Mouse (Mus musculus): Measurements from ENCODE around the gene Hemk1. TPM values are rescaled to one million over a fixed set of nuclear protein-coding genes. Genes with fewer than 3 reads are reported as not detected.

Hemk1 gene
- polyA plus RNA-seq, 1 experiment from 2014 or later, result 11.4 TPM

- no peak overlapping the region for H3K4me2 ChIP-seq
- H3K9ac ChIP-seq, result no peak overlapping the region
- H3K27me3 ChIP-seq (replicated peaks), result no peaks in the 10 kb centered on the region
- H3K36me3 ChIP-seq, result 0 out of 2 replicates have a peak, but pooled peaks cover 8% of the 10 kb centered on the region
- H3K4me1 ChIP-seq, result peaks cover 39% of the 10 kb centered on the region
- H3K4me3 ChIP-seq, result no peak overlapping the region
- H3K9me3 ChIP-seq, result no peaks in the 10 kb centered on the region
- no peak for ATAC-seq (ENCODE audit: extremely low read depth, insufficient number of reproducible peaks, low FRiP score, low TSS enrichment)
- WGBS, result 55% methylated on average over 4 of the region's 4 CpGs
- H3K27ac ChIP-seq (replicated peaks), result no peak overlapping the region
These were observed 13.2 kb downstream of the Hemk1 start for GRCm38 (mm10) chr9:107324799-107325561.

GRCm38 (mm10) chr9:107323558-107323957 is 14.6 kb downstream of the Hemk1 start:
- Histone ChIP-seq H3K4me2 (no peak overlapping the region), H3K4me1 (peaks cover 39% of the 10 kb centered on the region), H3K9me3 (no peaks in the 10 kb centered on the region), H3K36me3 (0 out of 2 replicates have a peak, but pooled peaks cover 8% of the 10 kb centered on the region), H3K27ac (replicated peaks) (peak overlapping the region; percentile 42), H3K9ac (no peak overlapping the region), H3K4me3 (no peak overlapping the region), H3K27me3 (replicated peaks) (no peaks in the 10 kb centered on the region)
- ATAC-seq (ENCODE audit: extremely low read depth, insufficient number of reproducible peaks, low FRiP score, low TSS enrichment), result no peak
- WGBS, result 37% methylated on average over 6 of the region's 6 CpGs

DNA sequence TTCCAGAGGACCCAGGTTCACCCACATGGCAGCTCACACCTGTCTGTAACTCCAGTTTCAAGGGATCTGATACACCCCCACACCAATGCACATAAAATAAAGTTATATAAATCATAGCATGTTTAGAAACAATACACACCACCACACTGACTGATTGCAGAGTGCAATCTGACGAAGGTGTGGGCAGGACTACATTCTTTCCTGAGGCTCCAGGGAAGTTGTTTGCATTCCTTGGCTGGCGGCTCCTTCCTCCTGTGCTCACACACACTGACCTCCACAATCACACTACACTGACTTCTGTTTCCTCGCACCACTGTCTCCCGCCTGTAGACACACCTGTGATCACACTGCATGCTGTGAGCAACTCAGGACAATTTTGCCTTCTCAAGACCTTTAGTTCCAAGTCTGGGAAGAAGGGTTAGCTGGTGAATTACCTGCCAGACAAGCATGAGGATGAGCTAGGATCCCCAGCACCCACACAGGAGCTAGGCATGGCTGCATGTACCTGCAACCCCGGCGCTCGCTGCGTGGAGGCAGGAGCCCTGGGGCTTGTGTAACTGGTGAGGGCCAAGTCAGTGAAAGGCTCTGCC is 15.6 kb downstream of the Hemk1 start:
- Histone ChIP-seq H3K4me1 (peaks cover 36% of the 10 kb centered on the region), H3K27ac (replicated peaks) (no peak overlapping the region), H3K9ac (no peak overlapping the region), H3K4me3 (no peak overlapping the region), H3K27me3 (replicated peaks) (no peaks in the 10 kb centered on the region), H3K4me2 (no peak overlapping the region), H3K36me3 (no peaks in the 10 kb centered on the region), H3K9me3 (no peaks in the 10 kb centered on the region)
- no peak for ATAC-seq (ENCODE audit: extremely low read depth, insufficient number of reproducible peaks, low FRiP score, low TSS enrichment)
- WGBS, result 67% methylated on average over 8 of the region's 8 CpGs

- Histone ChIP-seq H3K4me2 (no peak overlapping the region), H3K36me3 (no peaks in the 10 kb centered on the region), H3K9me3 (no peaks in the 10 kb centered on the region), H3K9ac (no peak overlapping the region), H3K27me3 (replicated peaks) (no peaks in the 10 kb centered on the region), H3K4me1 (peaks cover 14% of the 10 kb centered on the region), H3K4me3 (no peak overlapping the region), H3K27ac (replicated peaks) (no peak overlapping the region)
- WGBS, result 69% methylated on average over 2 of the region's 2 CpGs
- no peak for ATAC-seq (ENCODE audit: extremely low read depth, insufficient number of reproducible peaks, low FRiP score, low TSS enrichment)
These were observed 22.4 kb downstream of the Hemk1 start for GRCm38 (mm10) chr9:107315791-107316190.

DNA sequence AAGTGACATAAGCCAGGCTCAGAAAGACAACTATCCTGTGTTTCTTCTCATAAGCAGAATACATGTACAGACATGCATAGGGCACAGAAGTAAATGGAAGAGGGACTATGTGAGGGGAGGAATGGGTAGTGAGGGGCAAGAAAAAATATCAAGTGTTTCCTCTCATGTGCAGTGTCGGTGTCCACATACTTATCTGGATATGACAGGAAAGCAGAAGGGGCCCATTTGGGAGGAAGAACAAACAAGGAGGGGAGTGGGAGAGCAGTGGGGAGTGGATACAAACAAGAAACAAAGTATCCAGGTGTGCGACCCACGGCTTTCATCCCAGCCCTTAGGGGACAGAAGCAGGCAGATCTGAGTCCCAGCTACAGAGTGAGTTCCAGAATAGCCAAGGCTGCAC is 24.2 kb downstream of the Hemk1 start:
- no peak for ATAC-seq (ENCODE audit: extremely low read depth, insufficient number of reproducible peaks, low FRiP score, low TSS enrichment)
- H3K27ac ChIP-seq (replicated peaks), result no peak overlapping the region
- H3K4me1 ChIP-seq, result peaks cover 17% of the 10 kb centered on the region
- no peak overlapping the region for H3K4me3 ChIP-seq
- no peak overlapping the region for H3K9ac ChIP-seq
- no peaks in the 10 kb centered on the region for H3K27me3 ChIP-seq (replicated peaks)
- H3K4me2 ChIP-seq, result no peak overlapping the region
- H3K36me3 ChIP-seq, result no peaks in the 10 kb centered on the region
- H3K9me3 ChIP-seq, result no peaks in the 10 kb centered on the region
- WGBS, result 55% methylated on average over 3 of the region's 3 CpGs

DNA sequence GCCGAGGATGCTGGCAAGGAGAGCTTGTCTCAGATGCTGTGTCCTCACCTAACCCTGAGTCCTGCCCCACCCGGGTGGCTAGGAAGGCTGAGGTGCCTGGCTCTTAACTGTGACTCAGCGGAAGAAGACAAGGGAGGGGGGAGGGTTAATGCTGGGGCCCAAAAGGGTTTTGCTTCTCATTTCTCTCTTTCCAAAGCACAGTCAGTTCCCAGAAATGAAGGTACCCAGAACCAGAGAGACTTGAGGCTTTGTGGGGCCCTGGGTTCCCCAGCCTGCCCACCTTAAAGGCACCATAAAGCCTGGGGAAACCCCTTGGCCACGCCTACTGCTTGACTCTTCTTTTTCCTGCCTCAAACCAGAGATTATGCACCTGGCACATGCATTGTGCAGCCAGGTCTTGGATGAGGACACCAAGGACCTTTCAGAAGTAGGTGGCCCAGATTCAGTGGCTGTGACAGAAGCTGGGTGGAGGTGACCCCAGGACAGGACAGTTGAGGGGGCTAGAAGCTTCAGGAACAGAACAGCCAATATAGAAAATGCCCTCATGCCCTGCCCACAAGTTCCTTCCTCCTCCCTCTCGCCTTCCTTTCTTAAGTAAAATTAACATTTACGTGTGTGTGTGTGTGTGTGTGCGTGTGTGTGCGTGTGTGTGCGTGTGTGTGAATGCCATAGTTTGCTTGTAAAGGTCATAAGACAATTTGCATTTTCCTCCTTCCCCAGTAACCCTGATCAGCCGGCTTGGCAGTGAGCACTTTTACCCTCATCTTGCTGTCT is 25.2 kb downstream of the Hemk1 start:
- H3K27ac ChIP-seq (replicated peaks), result no peak overlapping the region
- no peaks in the 10 kb centered on the region for H3K9me3 ChIP-seq

GRCm38 (mm10) chr9:107309600-107309999 is 28.6 kb downstream of the Hemk1 start:
- H3K9me3 ChIP-seq, result no peaks in the 10 kb centered on the region
- H3K27me3 ChIP-seq (replicated peaks), result no peaks in the 10 kb centered on the region
- H3K36me3 ChIP-seq, result no peaks in the 10 kb centered on the region
- H3K4me2 ChIP-seq, result no peak overlapping the region
- WGBS, result 50% methylated on average over 5 of the region's 5 CpGs
- ATAC-seq (ENCODE audit: extremely low read depth, insufficient number of reproducible peaks, low FRiP score, low TSS enrichment), result no peak
- no peak overlapping the region for H3K4me3 ChIP-seq
- H3K4me1 ChIP-seq, result peaks cover 52% of the 10 kb centered on the region
- 0 out of 2 replicates have a peak overlapping the region, but pooled peaks have one; percentile 1 for H3K27ac ChIP-seq (replicated peaks)
- no peak overlapping the region for H3K9ac ChIP-seq

More for the DNA sequence above, 25.2 kb downstream of the Hemk1 start:
- no peak for ATAC-seq (ENCODE audit: extremely low read depth, insufficient number of reproducible peaks, low FRiP score, low TSS enrichment)
- H3K27me3 ChIP-seq (replicated peaks), result no peaks in the 10 kb centered on the region
- no peak overlapping the region; the same call in 1 of the 2 replicates for H3K4me2 ChIP-seq
- H3K9ac ChIP-seq, result no peak overlapping the region; the same call in 1 of the 2 replicates
- WGBS, result 55% methylated on average over 10 of the region's 10 CpGs
- no peak overlapping the region for H3K4me3 ChIP-seq
- H3K36me3 ChIP-seq, result no peaks in the 10 kb centered on the region
- peaks cover 26% of the 10 kb centered on the region for H3K4me1 ChIP-seq

DNA sequence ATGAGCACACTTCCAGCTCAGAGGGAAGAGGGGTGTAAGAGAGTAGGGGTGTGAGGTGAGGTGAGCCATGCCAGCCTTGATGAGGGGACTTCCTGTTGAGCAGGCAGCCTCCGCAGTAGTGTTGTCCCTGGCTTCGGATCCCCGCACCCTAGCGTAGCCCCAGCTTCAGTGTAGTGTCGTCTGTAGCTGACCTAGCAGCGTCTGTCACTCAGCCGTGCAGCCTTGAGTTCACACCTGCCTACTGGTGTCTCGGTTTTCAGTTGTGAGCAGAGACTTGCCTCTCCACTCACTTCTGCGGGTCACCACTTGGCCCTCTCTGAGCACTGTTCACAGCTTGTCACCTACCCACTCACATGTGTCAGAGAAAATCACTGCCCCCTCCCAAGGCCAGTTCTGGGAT is 29.0 kb downstream of the Hemk1 start:
- no peaks in the 10 kb centered on the region for H3K27me3 ChIP-seq (replicated peaks)
- no peak overlapping the region for H3K4me3 ChIP-seq
- no peak for ATAC-seq (ENCODE audit: extremely low read depth, insufficient number of reproducible peaks, low FRiP score, low TSS enrichment)
- no peak overlapping the region for H3K4me2 ChIP-seq
- H3K36me3 ChIP-seq, result no peaks in the 10 kb centered on the region
- H3K9ac ChIP-seq, result no peak overlapping the region
- no peaks in the 10 kb centered on the region for H3K9me3 ChIP-seq
- WGBS, result 58% methylated on average over 9 of the region's 9 CpGs
- H3K4me1 ChIP-seq, result peaks cover 52% of the 10 kb centered on the region
- H3K27ac ChIP-seq (replicated peaks), result 0 out of 2 replicates have a peak overlapping the region, but pooled peaks have one; percentile 8

- H3K9ac ChIP-seq, result peak overlapping the region; percentile 72
- WGBS, result 86% methylated on average over 9 of the region's 9 CpGs
- peaks cover 51% of the 10 kb centered on the region for H3K4me1 ChIP-seq
- no peaks in the 10 kb centered on the region for H3K9me3 ChIP-seq
- peak overlapping the region; percentile 40; the same call in 1 of the 2 replicates for H3K4me2 ChIP-seq
- H3K27ac ChIP-seq (replicated peaks), result peak overlapping the region; percentile 90
- H3K27me3 ChIP-seq (replicated peaks), result no peaks in the 10 kb centered on the region
- no peak overlapping the region for H3K4me3 ChIP-seq
- no peak for ATAC-seq (ENCODE audit: extremely low read depth, insufficient number of reproducible peaks, low FRiP score, low TSS enrichment)
- H3K36me3 ChIP-seq, result no peaks in the 10 kb centered on the region
These were observed 29.7 kb downstream of the Hemk1 start for GRCm38 (mm10) chr9:107308346-107309000.

GRCm38 (mm10) chr9:107307886-107308285 is 30.3 kb downstream of the Hemk1 start:
- Histone ChIP-seq H3K4me1 (peaks cover 52% of the 10 kb centered on the region), H3K4me3 (no peak overlapping the region), H3K4me2 (peak overlapping the region; percentile 40), H3K27me3 (replicated peaks) (no peaks in the 10 kb centered on the region), H3K9ac (peak overlapping the region; percentile 72), H3K36me3 (no peaks in the 10 kb centered on the region), H3K27ac (replicated peaks) (peak overlapping the region; percentile 90), H3K9me3 (no peaks in the 10 kb centered on the region)
- 27% methylated on average over 12 of the region's 12 CpGs for WGBS
- ATAC-seq (ENCODE audit: extremely low read depth, insufficient number of reproducible peaks, low FRiP score, low TSS enrichment), result peak; percentile 42; the same call in 1 of the 2 replicates
